Mouse (Mus musculus) forebrain, embryonic 12.5 days (tissue): Measurements from ENCODE around the gene Borcs5. TPM values are rescaled to one million over a fixed set of nuclear protein-coding genes. Genes with fewer than 3 reads are reported as not detected.

ENCODE experiments used
- ATAC-seq: fragments of 200-750 bp; cut with Nextera tagmentation; 2 replicates; pipeline ENCODE4 v1.8.0; 2017; ENCODE audit warnings: moderate TSS enrichment; ENCODE audit not compliant: low FRiP score
- H3K27ac ChIP-seq: fragments of 300-500 bp; sonication (generic); 2 replicates; pipeline ENCODE4 v1.5.1; 2016; ENCODE audit warnings: mild to moderate bottlenecking
- H3K27me3 ChIP-seq: fragments of 300-500 bp; sonication (generic); 2 replicates; pipeline ENCODE4 v1.6.1; 2016; ENCODE audit warnings: mild to moderate bottlenecking
- H3K36me3 ChIP-seq: fragments of 300-500 bp; sonication (generic); replicated peaks from 2 replicates; pipeline ENCODE4 v1.6.1; 2016; ENCODE audit warnings: mild to moderate bottlenecking
- H3K4me1 ChIP-seq: fragments of 300-500 bp; sonication (generic); 2 replicates; pipeline ENCODE4 v1.6.1; 2016
- H3K4me2 ChIP-seq: fragments of 300-500 bp; sonication (generic); 2 replicates; pipeline ENCODE4 v1.6.1; 2016; ENCODE audit warnings: mild to moderate bottlenecking, moderate library complexity
- H3K4me3 ChIP-seq: fragments of 300-500 bp; sonication (generic); replicated peaks from 2 replicates; pipeline ENCODE4 v1.5.1; 2016; ENCODE audit warnings: mild to moderate bottlenecking
- H3K9ac ChIP-seq: fragments of 300-500 bp; sonication (generic); 2 replicates; pipeline ENCODE4 v1.6.1; 2016; ENCODE audit warnings: mild to moderate bottlenecking
- H3K9me3 ChIP-seq: fragments of 300-500 bp; sonication (generic); 2 replicates; pipeline ENCODE4 v1.6.1; 2016
- WGBS: fragments of 180-500 bp; shearing (Covaris S2); methylation state at CpG from one replicate; pipeline ENCODE4 v1.1.7; 2016; 5-methylcytosine and 5-hydroxymethylcytosine counted together
- polyA plus RNA-seq: library from polyadenylated mRNA; unstranded; fragments of >200 nt; fragmentation: Nextera tagmentation; extraction: Ambion mirVana; gene quantifications from 2 replicates; pipeline ENCODE4 v1.2.1, GENCODE M21; 2016

Gene Borcs5
- polyA plus RNA-seq, 1 experiment from 2014 or later = 35.8 TPM

GRCm38 (mm10) chr6:134713321-134713720 is 74.0 kb downstream of the Borcs5 start:
- Histone ChIP-seq H3K4me3 (no peak overlapping the region), H3K4me1 (no peaks in the 10 kb centered on the region), H3K9me3 (no peaks in the 10 kb centered on the region), H3K27ac (no peak overlapping the region), H3K27me3 (no peaks in the 10 kb centered on the region), H3K36me3 (peaks cover 39% of the 10 kb centered on the region), H3K9ac (no peak overlapping the region), H3K4me2 (no peak overlapping the region)
- no peak for ATAC-seq
- 46% methylated on average over 3 of the region's 3 CpGs for WGBS

- 48% methylated on average over 1 of the region's 1 CpGs for WGBS
- H3K9ac ChIP-seq = no peak overlapping the region
- H3K27ac ChIP-seq = no peak overlapping the region
- no peak for ATAC-seq
- H3K4me3 ChIP-seq = no peak overlapping the region
- H3K4me1 ChIP-seq = no peaks in the 10 kb centered on the region
- H3K4me2 ChIP-seq = no peak overlapping the region
- H3K27me3 ChIP-seq = no peaks in the 10 kb centered on the region
- H3K36me3 ChIP-seq = peaks cover 45% of the 10 kb centered on the region
- no peaks in the 10 kb centered on the region for H3K9me3 ChIP-seq
Observed at GRCm38 (mm10) chr6:134713897-134714296, 74.6 kb downstream of the Borcs5 start.

- H3K4me3 ChIP-seq = no peak overlapping the region
- WGBS = 89% methylated on average over 6 of the region's 6 CpGs
- H3K4me2 ChIP-seq = no peak overlapping the region
- H3K9ac ChIP-seq = no peak overlapping the region
- H3K27me3 ChIP-seq = no peaks in the 10 kb centered on the region
- H3K27ac ChIP-seq = no peak overlapping the region
- H3K36me3 ChIP-seq = peaks cover 64% of the 10 kb centered on the region
- H3K4me1 ChIP-seq = no peaks in the 10 kb centered on the region
- no peak for ATAC-seq
- no peaks in the 10 kb centered on the region for H3K9me3 ChIP-seq
Observed at GRCm38 (mm10) chr6:134716168-134716587, 76.9 kb downstream of the Borcs5 start.

- no peak overlapping the region for H3K27ac ChIP-seq
- peaks cover 74% of the 10 kb centered on the region for H3K36me3 ChIP-seq
- no peak overlapping the region for H3K9ac ChIP-seq
- no peak overlapping the region for H3K4me2 ChIP-seq
- no peaks in the 10 kb centered on the region for H3K27me3 ChIP-seq
- no peak overlapping the region for H3K4me3 ChIP-seq
- no peak for ATAC-seq
- H3K9me3 ChIP-seq = no peaks in the 10 kb centered on the region
- WGBS = 94% methylated on average over 20 of the region's 20 CpGs
- no peaks in the 10 kb centered on the region for H3K4me1 ChIP-seq
Observed at GRCm38 (mm10) chr6:134717886-134718667, 78.8 kb downstream of the Borcs5 start.

GRCm38 (mm10) chr6:134718668-134719065 is 79.4 kb downstream of the Borcs5 start:
- no peak overlapping the region for H3K4me3 ChIP-seq
- 95% methylated on average over 11 of the region's 11 CpGs for WGBS
- H3K9me3 ChIP-seq = no peaks in the 10 kb centered on the region
- peaks cover 78% of the 10 kb centered on the region for H3K36me3 ChIP-seq
- no peak overlapping the region for H3K9ac ChIP-seq
- no peak overlapping the region for H3K27ac ChIP-seq
- no peak for ATAC-seq
- H3K27me3 ChIP-seq = no peaks in the 10 kb centered on the region
- H3K4me1 ChIP-seq = no peaks in the 10 kb centered on the region
- no peak overlapping the region for H3K4me2 ChIP-seq

DNA sequence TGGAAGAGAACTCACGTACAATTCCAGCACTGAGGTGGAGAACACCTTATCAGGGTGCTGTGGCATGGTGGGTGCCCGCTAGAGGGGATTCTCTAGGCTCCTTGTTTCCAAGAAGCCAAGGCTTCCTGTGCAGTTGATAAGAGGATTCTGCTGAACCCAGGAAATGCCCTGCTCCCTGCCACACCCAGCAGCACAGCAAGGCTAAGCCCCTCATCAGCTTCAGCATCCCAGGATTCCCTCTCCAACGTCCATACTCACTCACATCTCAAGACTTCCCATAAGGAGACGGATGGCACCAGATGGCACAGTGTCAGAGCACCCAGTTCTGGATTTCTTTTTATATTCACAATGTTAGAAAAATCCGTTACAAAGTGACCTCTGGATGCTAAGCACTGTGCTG is 79.8 kb downstream of the Borcs5 start:
- no peaks in the 10 kb centered on the region for H3K4me1 ChIP-seq
- no peak for ATAC-seq
- WGBS = 89% methylated on average over 5 of the region's 5 CpGs

GRCm38 (mm10) chr6:134720150-134720549 is 80.8 kb downstream of the Borcs5 start:
- H3K36me3 ChIP-seq = peaks cover 85% of the 10 kb centered on the region
- ATAC-seq = no peak
- WGBS = 88% methylated on average over 5 of the region's 5 CpGs

More for the DNA sequence above, 79.8 kb downstream of the Borcs5 start:
- no peaks in the 10 kb centered on the region for H3K9me3 ChIP-seq
- H3K4me2 ChIP-seq = no peak overlapping the region
- no peaks in the 10 kb centered on the region for H3K27me3 ChIP-seq
- H3K27ac ChIP-seq = no peak overlapping the region
- no peak overlapping the region for H3K4me3 ChIP-seq
- H3K9ac ChIP-seq = no peak overlapping the region
- peaks cover 83% of the 10 kb centered on the region for H3K36me3 ChIP-seq

GRCm38 (mm10) chr6:134721729-134722269 is 82.5 kb downstream of the Borcs5 start:
- Histone ChIP-seq H3K4me1 (no peaks in the 10 kb centered on the region), H3K36me3 (peaks cover 79% of the 10 kb centered on the region), H3K27me3 (no peaks in the 10 kb centered on the region), H3K4me2 (no peak overlapping the region), H3K9ac (no peak overlapping the region), H3K4me3 (no peak overlapping the region), H3K27ac (no peak overlapping the region), H3K9me3 (no peaks in the 10 kb centered on the region)
- 96% methylated on average over 6 of the region's 6 CpGs for WGBS
- ATAC-seq = no peak

More at GRCm38 (mm10) chr6:134720150-134720549, 80.8 kb downstream of the Borcs5 start:
- Histone ChIP-seq H3K9ac (no peak overlapping the region), H3K27me3 (no peaks in the 10 kb centered on the region), H3K4me1 (no peaks in the 10 kb centered on the region), H3K4me2 (no peak overlapping the region), H3K4me3 (no peak overlapping the region), H3K9me3 (no peaks in the 10 kb centered on the region), H3K27ac (no peak overlapping the region)

DNA sequence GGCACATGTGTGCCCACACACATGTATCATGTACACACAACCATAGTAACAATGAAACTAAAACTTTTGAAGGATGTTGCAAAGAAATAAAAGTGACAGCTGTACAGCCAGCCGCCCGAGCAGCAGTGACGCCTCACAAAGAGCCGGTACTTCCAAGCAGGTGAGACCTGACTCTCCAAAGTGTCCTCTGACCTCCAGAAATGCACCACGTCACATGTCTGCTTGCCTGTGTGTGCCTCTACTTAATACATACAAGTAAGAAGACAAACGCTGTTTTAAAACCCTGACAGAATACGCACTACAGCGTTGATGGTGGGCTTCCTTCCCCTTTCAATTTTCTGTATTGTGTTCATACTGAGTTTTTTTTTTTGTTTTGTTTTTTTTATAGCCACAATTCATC is 83.6 kb downstream of the Borcs5 start:
- WGBS = 88% methylated on average over 8 of the region's 8 CpGs
- H3K4me1 ChIP-seq = no peaks in the 10 kb centered on the region

DNA sequence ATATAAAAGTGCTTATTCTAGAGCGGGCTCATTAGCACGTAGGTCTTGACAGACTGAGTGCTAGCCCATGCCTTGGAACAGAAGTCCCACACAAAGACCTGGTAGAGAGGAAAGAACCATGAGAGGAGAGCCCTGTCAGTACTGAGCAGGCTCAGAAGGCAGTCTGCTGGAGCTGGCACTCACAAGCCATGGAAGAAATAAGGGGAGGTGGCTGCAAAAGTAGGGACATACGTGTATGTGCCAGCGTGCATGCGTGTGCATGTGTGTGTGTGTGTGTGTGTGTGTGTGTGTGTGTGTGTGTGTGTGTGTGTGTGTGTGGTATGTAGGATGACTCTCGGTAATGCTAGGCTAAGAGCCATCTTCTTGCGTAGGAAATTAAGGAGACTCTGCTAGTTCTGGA is 84.0 kb downstream of the Borcs5 start:
- ATAC-seq = no peak
- WGBS = 92% methylated on average over 7 of the region's 7 CpGs
- Histone ChIP-seq H3K4me1 (no peaks in the 10 kb centered on the region), H3K4me3 (no peak overlapping the region), H3K27ac (no peak overlapping the region), H3K27me3 (no peaks in the 10 kb centered on the region), H3K9ac (no peak overlapping the region), H3K4me2 (no peak overlapping the region), H3K9me3 (no peaks in the 10 kb centered on the region), H3K36me3 (peaks cover 64% of the 10 kb centered on the region)

More for the DNA sequence above, 83.6 kb downstream of the Borcs5 start:
- H3K4me2 ChIP-seq = no peak overlapping the region
- no peak overlapping the region for H3K4me3 ChIP-seq
- H3K27me3 ChIP-seq = no peaks in the 10 kb centered on the region
- no peak for ATAC-seq
- H3K36me3 ChIP-seq = peaks cover 68% of the 10 kb centered on the region
- H3K9ac ChIP-seq = no peak overlapping the region
- no peaks in the 10 kb centered on the region for H3K9me3 ChIP-seq
- no peak overlapping the region for H3K27ac ChIP-seq

DNA sequence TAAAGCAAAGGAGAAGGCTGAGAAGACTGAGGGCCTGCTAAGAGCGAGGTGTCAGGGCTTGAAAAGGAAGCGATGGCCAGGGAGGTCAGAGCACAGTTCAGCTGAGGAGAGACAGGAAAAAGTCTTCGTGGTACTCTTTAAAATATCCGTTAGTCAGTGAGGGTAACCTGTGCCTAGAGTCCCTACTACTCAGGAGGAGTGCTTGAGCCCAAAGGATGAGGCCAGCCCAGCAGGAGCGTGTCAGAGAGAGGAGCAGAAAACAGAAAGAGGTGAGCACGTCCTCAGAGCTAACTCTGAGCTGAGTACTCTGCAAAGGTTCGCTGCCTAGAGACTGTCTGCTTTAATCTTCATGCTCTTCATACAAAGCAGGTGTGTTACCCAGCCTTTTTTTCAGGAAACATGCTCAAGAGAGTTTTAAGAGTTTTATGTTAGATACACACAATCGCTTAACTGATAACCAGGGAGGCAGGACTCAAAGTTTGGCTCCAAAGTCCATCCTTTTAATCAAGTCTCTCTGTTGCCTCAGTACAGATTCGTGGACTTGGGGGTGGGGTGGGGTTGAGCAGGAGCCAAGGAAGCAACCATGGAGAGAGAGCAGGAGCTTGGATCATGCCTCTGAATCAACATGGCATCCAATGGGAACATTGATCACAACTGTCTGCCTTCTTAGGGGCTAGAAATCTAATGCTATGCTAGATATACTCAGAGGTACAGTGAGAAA is 84.7 kb downstream of the Borcs5 start:
- Histone ChIP-seq H3K4me3 (no peak overlapping the region), H3K4me1 (no peaks in the 10 kb centered on the region), H3K36me3 (peaks cover 57% of the 10 kb centered on the region), H3K9me3 (no peaks in the 10 kb centered on the region), H3K4me2 (no peak overlapping the region), H3K27ac (no peak overlapping the region), H3K9ac (no peak overlapping the region), H3K27me3 (no peaks in the 10 kb centered on the region)
- ATAC-seq = no peak
- 89% methylated on average over 9 of the region's 9 CpGs for WGBS

DNA sequence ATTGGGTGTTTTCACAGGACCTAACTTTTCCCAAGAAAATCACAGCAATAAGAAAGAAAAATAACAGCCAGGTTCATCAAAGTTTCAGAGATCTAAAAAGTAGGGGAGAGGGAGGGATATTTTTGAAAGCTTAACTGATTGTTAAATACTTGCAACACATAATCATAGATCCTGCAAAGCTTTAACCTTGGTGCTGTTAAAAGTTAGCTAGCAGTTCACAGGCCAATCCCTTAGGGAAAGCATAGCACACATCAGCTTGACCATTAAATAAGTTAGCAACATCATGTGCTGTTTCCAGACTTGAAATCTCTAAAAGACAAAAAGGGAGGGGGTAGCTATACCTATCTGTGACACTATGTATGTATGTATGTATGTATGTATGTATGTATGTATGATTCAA is 86.1 kb downstream of the Borcs5 start:
- Histone ChIP-seq H3K9me3 (no peaks in the 10 kb centered on the region), H3K4me3 (no peak overlapping the region), H3K9ac (no peak overlapping the region), H3K36me3 (peaks cover 44% of the 10 kb centered on the region), H3K27me3 (no peaks in the 10 kb centered on the region), H3K4me2 (no peak overlapping the region), H3K4me1 (no peaks in the 10 kb centered on the region), H3K27ac (no peak overlapping the region)
- no peak for ATAC-seq
